8 mouse cellular contexts compared by ENCODE assay signal in the genomic region with DNA sequence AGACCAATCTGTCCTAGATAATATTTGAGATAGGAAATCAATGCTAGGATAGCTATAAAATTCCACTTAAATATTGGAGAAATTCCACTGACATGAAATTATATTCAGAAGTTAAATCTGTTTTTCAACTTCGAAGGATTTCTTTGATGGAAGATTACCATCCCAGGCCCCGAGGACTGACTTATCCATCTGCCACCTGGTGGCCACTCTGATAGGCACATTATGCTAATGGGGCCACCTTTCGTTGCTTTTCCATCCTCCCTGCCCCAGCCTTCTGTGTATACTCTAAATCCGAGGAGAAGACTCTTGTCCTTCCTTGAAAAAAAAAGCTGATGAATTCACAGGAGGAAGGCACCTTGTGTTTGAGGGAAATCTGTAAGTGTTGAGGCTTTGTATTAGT. TPM values are rescaled to one million over a fixed set of nuclear protein-coding genes. Genes with fewer than 3 reads are reported as not detected.
DNase-seq lines count a peak whose midpoint lies in the region; ATAC-seq and TF ChIP-seq lines count a peak whose summit lies in the region.

No protein-coding gene starts in this region.

- no peaks in the 10 kb centered on the region for H3K9me3 ChIP-seq in kidney, postnatal 0 days (replicated peaks; ENCODE audit: low read length)
- H3K9me3 ChIP-seq in kidney, embryonic 15.5 days (replicated peaks) = no peaks in the 10 kb centered on the region
- H3K9me3 ChIP-seq in hindbrain, postnatal 0 days (ENCODE audit: low read length) = no peaks in the 10 kb centered on the region
- no peaks in the 10 kb centered on the region for H3K9me3 ChIP-seq in intestine, embryonic 15.5 days

- no peaks in the 10 kb centered on the region for H3K27me3 ChIP-seq in kidney, postnatal 0 days (ENCODE audit: insufficient read depth, low read length)
- peaks cover 5% of the 10 kb centered on the region; the same call in 1 of the 2 replicates for H3K27me3 ChIP-seq in kidney, embryonic 15.5 days
- H3K27me3 ChIP-seq in hindbrain, postnatal 0 days (ENCODE audit: insufficient read depth, low read length) = no peaks in the 10 kb centered on the region
- H3K27me3 ChIP-seq in intestine, embryonic 15.5 days (replicated peaks) = no peaks in the 10 kb centered on the region

- peak; percentile 23 for DNase-seq in adrenal gland, postnatal 10 days
- DNase-seq in adrenal gland, postnatal 4 days (ENCODE audit: low spot score in 2 of 2) = no peak
- peak; percentile 54 for DNase-seq in kidney, postnatal 0 days (ENCODE audit: low spot score)
- peak; percentile 75 for DNase-seq in hindbrain, postnatal 0 days (ENCODE audit: low spot score)
- DNase-seq in Muller cell, postnatal 12 days (ENCODE audit: inconsistent ontology term) = no peak

- WGBS in kidney, postnatal 0 days = 35% methylated on average over 4 of the region's 4 CpGs
- 37% methylated on average over 4 of the region's 4 CpGs for WGBS in kidney, embryonic 15.5 days
- WGBS in hindbrain, postnatal 0 days = 36% methylated on average over 4 of the region's 4 CpGs
- WGBS in intestine, embryonic 15.5 days = 26% methylated on average over 4 of the region's 4 CpGs

- no peak overlapping the region for H3K27ac ChIP-seq in kidney, postnatal 0 days
- no peak overlapping the region for H3K27ac ChIP-seq in kidney, embryonic 15.5 days
- no peak overlapping the region for H3K27ac ChIP-seq in hindbrain, postnatal 0 days
- H3K27ac ChIP-seq in intestine, embryonic 15.5 days = no peak overlapping the region

- H3K4me3 ChIP-seq in kidney, postnatal 0 days (replicated peaks; ENCODE audit: low read depth, low read length) = no peak overlapping the region
- H3K4me3 ChIP-seq in kidney, embryonic 15.5 days (replicated peaks) = no peak overlapping the region
- H3K4me3 ChIP-seq in hindbrain, postnatal 0 days (ENCODE audit: low read length) = no peak overlapping the region
- no peak overlapping the region for H3K4me3 ChIP-seq in intestine, embryonic 15.5 days (replicated peaks)

- no peak overlapping the region for H3K4me2 ChIP-seq in kidney, postnatal 0 days (ENCODE audit: low read length)
- no peak overlapping the region for H3K4me2 ChIP-seq in kidney, embryonic 15.5 days
- H3K4me2 ChIP-seq in hindbrain, postnatal 0 days (ENCODE audit: low read depth, low read length) = no peak overlapping the region
- no peak overlapping the region for H3K4me2 ChIP-seq in intestine, embryonic 15.5 days (replicated peaks)

- peak; percentile 74 for TF ChIP-seq CTCF in kidney, postnatal 0 days (IDR thresholded peaks at IDR 0.05; ENCODE audit: low read depth)
- peak; percentile 75 for TF ChIP-seq CTCF in hindbrain, postnatal 0 days (IDR thresholded peaks at IDR 0.05; ENCODE audit: low read depth)

- no peaks in the 10 kb centered on the region for H3K36me3 ChIP-seq in kidney, postnatal 0 days (ENCODE audit: insufficient read depth, low read length)
- H3K36me3 ChIP-seq in kidney, embryonic 15.5 days = no peaks in the 10 kb centered on the region
- no peaks in the 10 kb centered on the region for H3K36me3 ChIP-seq in hindbrain, postnatal 0 days (ENCODE audit: insufficient read depth, low read length)
- no peaks in the 10 kb centered on the region for H3K36me3 ChIP-seq in intestine, embryonic 15.5 days

- H3K9ac ChIP-seq in kidney, postnatal 0 days (ENCODE audit: low read depth, low read length) = no peak overlapping the region
- H3K9ac ChIP-seq in kidney, embryonic 15.5 days = no peak overlapping the region
- no peak overlapping the region for H3K9ac ChIP-seq in hindbrain, postnatal 0 days (replicated peaks; ENCODE audit: low read length)
- no peak overlapping the region for H3K9ac ChIP-seq in intestine, embryonic 15.5 days

- ATAC-seq in kidney, postnatal 0 days (replicated peaks; ENCODE audit: low FRiP score, low read depth) = no peak
- ATAC-seq in kidney, embryonic 15.5 days (replicated peaks; ENCODE audit: low FRiP score) = no peak
- peak; percentile 54 for ATAC-seq in CD4-positive, CD25-positive, alpha-beta regulatory T cell, adult 4 months
- ATAC-seq in hindbrain, postnatal 0 days = no peak
- no peak for ATAC-seq in intestine, embryonic 15.5 days

- H3K4me1 ChIP-seq in kidney, postnatal 0 days (replicated peaks; ENCODE audit: insufficient read depth, low read length) = no peaks in the 10 kb centered on the region
- H3K4me1 ChIP-seq in kidney, embryonic 15.5 days = no peaks in the 10 kb centered on the region
- H3K4me1 ChIP-seq in hindbrain, postnatal 0 days (ENCODE audit: insufficient read depth, low read length) = no peaks in the 10 kb centered on the region
- no peaks in the 10 kb centered on the region for H3K4me1 ChIP-seq in intestine, embryonic 15.5 days (replicated peaks)

RNA-seq across cellular contexts. Expression of a gene that starts 11.8 kb away (rescaled TPM):
- 10 to 100 TPM; 16.5 to 19.4 TPM for total RNA-seq in adrenal gland, postnatal 10 days (2021)
- 10 to 100 TPM; 22.9 to 24.5 TPM for total RNA-seq in adrenal gland, postnatal 4 days (2021)
- polyA plus RNA-seq in kidney, postnatal 0 days (2015; fragmentation: Nextera tagmentation; extraction: Ambion mirVana) = 6.4 and 6.6 TPM in 2 replicates
- polyA plus RNA-seq in kidney, embryonic 15.5 days (2015; fragmentation: Nextera tagmentation; extraction: Ambion mirVana) = 10.7 and 11.3 TPM in 2 replicates
- polyA plus RNA-seq in CD4-positive, CD25-positive, alpha-beta regulatory T cell, adult 4 months (2017; shearing (Covaris generic)) = 10 to 100 TPM; 16.1 to 17.6 TPM
- total RNA-seq in hindbrain, postnatal 0 days (2014; rRNA removed) = 14.6 and 15.4 TPM in 2 replicates
- 6.1 and 7.4 TPM in 2 replicates for polyA plus RNA-seq in hindbrain, postnatal 0 days (2015; fragmentation: Nextera tagmentation; extraction: Ambion mirVana)
- 11.2 and 11.6 TPM in 2 replicates for polyA plus RNA-seq in intestine, embryonic 15.5 days (2015; fragmentation: Nextera tagmentation; extraction: Ambion mirVana)

Comparison
In these comparisons a context has a peak if more than half of its experiments do, and no peak if none do; other contexts are left out.
1. DNase-seq: peak in adrenal gland, postnatal 10 days (single experiment), kidney, postnatal 0 days (single experiment) and hindbrain, postnatal 0 days (single experiment); none in adrenal gland, postnatal 4 days (0 of 2) and Muller cell, postnatal 12 days (single experiment).